Mouse (Mus musculus) heart, adult 2 months (tissue): ENCODE results near the gene Hist1h2bb.

ENCODE experiments used
- CTCF ChIP-seq: fragments of 200-600 bp; IDR thresholded peaks from 2 replicates; pipeline ENCODE4 v1.8.1; 2022; ENCODE audit warnings: antibody characterized with exemption, mild to moderate bottlenecking, moderate library complexity
- POLR2A ChIP-seq: fragments of 200-500 bp; IDR thresholded peaks from 2 replicates; pipeline ENCODE4 v1.6.1; 2011; ENCODE audit warnings: mild to moderate bottlenecking, low read depth, low read length, control low read depth; ENCODE audit not compliant: insufficient read depth

DNA sequence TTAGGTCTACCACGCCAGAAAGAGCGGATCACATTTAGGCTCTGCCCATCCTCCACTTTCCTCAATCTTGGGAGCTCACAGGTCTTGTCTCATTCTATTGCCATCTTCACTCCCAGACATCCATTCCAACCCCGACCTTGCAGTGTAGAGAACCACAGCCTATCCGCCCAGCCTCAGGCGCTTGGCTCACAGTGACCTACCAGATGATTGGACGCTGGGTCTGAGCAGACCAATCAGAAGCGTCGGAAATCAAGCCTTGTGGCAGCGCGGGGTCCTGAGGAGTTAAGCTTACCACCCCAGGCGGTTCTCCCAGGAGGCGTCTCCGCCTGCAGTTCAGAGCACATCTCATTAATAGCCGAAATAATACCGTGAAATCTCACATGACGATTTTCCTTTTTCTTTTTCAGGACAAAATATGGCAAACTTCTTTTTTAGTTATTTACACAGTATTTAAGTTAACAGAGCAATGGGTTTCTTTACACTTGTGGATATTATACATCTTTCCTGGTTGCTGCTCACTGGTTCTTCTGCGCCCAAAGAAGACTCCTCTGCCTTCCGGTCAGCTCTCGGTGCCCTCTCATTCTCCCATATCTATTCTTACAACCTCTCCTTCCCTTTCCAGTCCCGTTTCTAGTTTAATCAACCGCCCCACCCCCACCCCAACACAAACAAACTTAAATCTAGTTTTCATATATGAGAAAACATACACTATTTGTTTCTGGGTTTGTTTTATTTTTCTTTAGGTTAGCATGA lies 26.2 kb downstream of the Hist1h2bb start:
- TF ChIP-seq POLR2A (no peak), CTCF (no peak)
